Mouse (Mus musculus) layer of hippocampus, adult 8-10 months (tissue): ENCODE measurements around the gene Fis1. TPM values are rescaled to one million over a fixed set of nuclear protein-coding genes. Genes with fewer than 3 reads are reported as not detected.
A peak's percentile ranks its signal among the peaks of the same experiment; 100 is the strongest.
"Not testable (repeated sequence)": the region's sequence is repeated elsewhere in the genome, so short reads cannot be mapped to it uniquely, and the experiment has no call there.

ENCODE experiments used
- DNase-seq, 2 experiments: peaks; one replicate each; pipeline ENCODE4 v3.0.0; 2022; ENCODE audit warnings: low spot score in 2 of 2
- total RNA-seq, 4 experiments: library from RNA; stranded (reverse); gene quantifications; 2 replicates each; pipeline ENCODE4 v1.2.4; 2022

Gene Fis1
- total RNA-seq = 100 to 1,000 TPM; 224 to 262 (median 228) TPM

DNA sequence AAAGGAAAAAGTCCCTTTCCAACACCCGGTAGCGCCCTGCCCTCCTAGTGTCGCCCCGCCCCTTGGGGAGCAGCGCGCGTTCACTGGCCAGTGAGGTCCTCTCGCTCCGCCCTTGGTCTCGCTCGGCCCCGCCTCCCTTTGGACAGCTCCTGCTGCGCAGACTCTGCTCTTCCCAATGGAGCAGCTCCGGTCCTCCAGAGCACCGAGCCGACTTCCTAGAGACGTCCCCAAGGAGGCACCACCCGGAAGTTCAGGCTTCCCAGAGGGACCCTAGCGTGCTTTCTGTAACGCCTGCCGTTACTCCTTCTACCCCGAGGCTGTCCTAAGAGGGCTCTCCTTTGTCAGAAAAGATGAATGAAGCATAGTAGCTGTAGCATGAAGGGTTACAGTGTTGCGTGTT is at the start of gene Fis1:
Gene Fis1, plus strand, starts transcription at position 261 of the 400 bp plus-strand sequence.
- peak; percentile 94 to 95 for DNase-seq

GRCm38 (mm10) chr5:136904621-136905020 is 48.5 kb upstream of the Fis1 start:
- no peak for DNase-seq

DNA sequence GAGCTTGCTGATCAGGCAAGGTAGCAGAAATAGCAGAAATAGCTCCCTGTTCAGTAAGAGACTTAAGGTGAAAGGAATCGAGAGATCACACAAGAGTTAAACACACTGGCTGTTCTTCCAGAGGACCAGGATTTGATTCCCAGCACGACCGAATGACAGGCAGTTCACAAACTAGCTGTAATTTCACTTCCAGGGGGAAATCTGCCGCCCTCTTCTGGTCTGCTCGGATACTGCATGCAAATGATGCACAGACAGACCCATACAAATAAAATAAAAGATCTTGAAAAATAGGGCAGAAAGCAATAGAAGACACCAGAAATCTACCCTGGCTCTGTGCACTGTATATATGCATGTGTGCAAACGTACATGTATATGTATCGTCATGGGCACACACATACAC is 47.4 kb upstream of the Fis1 start:
- no peak for DNase-seq

DNA sequence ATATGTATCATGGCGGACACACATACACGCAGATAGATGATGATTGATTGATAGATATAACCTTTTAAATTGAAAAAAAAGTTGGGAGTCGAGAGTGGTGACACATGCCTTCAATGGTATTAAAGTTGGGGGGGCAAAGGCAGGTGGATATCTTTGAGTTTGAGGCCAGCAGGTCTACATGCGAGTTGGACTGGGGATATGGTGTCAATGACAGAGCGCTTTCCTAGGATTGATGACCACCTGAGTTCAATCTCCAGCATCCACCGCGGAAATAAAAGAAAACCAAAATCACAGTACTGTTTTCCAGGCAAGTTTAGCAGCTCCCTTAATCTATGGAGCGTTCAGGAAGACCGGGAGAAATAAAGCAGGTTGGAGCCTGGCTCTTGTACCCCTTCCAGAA is 45.5 kb upstream of the Fis1 start:
- no peak for DNase-seq

GRCm38 (mm10) chr5:136907991-136908857 is 44.9 kb upstream of the Fis1 start, which contains the start of gene Ift22:
Ift22 (plus strand) TSS chr5:136908150.
- DNase-seq = peak; percentile 90 to 93

- no peak for DNase-seq
These were observed 38.9 kb upstream of the Fis1 start for GRCm38 (mm10) chr5:136914183-136914582.

- DNase-seq = no peak
These were observed 35.3 kb upstream of the Fis1 start for GRCm38 (mm10) chr5:136917613-136918242.

GRCm38 (mm10) chr5:136918655-136919472 is 34.2 kb upstream of the Fis1 start:
- peak; percentile 79 to 85 for DNase-seq

- peak in 1 of 2 experiments; percentile 14 for DNase-seq
These were observed 33.4 kb upstream of the Fis1 start for GRCm38 (mm10) chr5:136919546-136920301.

DNA sequence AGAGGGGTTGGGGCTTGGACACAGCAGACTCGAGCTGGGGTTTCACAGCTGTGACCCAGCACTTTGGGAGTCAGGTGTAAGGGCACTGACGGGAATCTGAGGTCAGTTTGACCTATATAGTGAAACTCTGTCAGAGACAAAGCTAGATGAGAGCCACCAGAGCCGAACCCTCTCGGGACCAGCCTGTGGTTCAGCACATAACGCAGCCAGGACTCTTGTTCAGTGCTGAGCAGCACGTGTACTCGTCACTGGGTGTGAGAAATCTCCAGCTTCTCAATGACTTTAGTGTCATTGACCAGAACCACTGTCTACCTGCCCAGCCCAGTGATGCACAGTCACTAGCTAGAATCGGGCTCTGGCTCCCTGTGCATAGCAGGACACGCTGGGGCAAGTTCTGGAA is 30.2 kb upstream of the Fis1 start:
- no peak for DNase-seq

DNA sequence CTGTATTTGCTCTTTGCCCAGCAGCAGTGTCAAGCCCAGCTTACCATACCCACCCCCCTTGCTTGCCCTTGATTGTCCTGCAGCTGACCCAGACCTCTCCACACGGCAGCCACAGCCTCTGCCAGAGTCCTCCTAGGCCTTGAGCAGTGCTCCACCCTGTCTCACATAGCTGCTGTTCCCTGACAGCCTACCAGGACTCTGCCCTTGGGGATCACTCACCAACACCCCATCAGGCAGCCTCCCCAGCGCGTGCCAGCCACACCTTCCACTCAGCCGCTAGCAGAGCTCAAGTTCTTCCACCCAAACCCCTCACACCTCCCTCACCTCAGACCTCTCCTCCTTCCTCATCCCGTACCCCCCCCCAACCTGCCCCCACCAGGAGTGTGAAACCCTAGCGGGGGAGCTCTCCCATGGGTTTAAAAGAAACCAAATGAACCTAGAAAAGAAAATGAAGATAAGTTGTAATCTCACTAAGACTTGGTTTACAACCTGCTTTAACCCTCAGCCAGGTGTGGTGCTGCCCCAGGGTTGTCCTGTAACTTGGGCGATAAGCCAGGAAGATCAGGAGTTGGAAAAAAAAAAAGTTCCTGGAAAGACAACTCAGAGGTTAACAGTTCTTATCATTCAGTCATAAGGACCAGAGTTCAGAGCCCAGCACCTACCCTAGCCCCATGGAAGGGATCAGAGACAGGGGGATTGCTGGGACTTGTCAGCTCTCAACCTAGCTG is 29.2 kb upstream of the Fis1 start:
- DNase-seq = no peak

DNA sequence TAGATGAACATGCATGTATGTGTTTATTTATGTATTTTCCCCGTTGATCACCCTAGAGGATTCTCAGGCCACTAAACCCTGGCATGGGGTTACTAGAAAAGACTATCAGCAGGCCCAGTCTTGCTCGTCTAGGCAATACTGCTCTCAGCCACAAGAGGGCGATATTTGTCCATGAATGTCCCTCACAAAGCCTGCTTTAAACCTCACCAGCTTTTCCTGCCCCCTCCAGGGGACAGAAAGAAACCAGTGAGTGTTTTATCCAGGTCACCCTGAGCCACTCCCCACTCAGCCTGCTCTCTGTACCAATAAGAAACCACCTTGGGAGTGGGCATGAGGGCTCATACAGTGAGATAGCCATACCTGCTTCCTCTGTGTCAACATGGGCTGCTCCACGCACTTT is 24.0 kb upstream of the Fis1 start:
- peak; percentile 65 to 86 for DNase-seq

GRCm38 (mm10) chr5:136931896-136932295 is 21.2 kb upstream of the Fis1 start:
- DNase-seq = peak in 1 of 2 experiments; percentile 21

GRCm38 (mm10) chr5:136932956-136933355 is 20.1 kb upstream of the Fis1 start:
- no peak for DNase-seq

DNA sequence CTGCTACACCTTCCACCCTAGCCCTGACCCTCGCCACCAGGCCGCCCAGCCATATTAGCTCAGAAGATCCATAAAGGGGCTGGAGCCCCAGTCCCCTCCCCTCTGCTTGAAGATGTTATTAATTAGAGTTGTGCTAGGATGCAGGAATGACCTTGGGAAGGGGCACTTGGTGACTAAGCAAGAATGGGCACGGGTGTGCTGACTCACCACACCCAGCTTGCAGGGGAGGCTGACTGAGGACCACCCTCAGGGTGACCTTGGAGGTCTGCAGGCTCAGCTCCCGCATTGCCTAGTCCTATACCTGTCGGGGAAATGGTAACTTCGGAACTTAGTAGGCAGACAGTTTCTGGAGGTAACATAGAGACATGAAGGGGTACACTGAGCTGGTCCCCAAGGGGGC is 19.1 kb upstream of the Fis1 start:
- no peak for DNase-seq

DNA sequence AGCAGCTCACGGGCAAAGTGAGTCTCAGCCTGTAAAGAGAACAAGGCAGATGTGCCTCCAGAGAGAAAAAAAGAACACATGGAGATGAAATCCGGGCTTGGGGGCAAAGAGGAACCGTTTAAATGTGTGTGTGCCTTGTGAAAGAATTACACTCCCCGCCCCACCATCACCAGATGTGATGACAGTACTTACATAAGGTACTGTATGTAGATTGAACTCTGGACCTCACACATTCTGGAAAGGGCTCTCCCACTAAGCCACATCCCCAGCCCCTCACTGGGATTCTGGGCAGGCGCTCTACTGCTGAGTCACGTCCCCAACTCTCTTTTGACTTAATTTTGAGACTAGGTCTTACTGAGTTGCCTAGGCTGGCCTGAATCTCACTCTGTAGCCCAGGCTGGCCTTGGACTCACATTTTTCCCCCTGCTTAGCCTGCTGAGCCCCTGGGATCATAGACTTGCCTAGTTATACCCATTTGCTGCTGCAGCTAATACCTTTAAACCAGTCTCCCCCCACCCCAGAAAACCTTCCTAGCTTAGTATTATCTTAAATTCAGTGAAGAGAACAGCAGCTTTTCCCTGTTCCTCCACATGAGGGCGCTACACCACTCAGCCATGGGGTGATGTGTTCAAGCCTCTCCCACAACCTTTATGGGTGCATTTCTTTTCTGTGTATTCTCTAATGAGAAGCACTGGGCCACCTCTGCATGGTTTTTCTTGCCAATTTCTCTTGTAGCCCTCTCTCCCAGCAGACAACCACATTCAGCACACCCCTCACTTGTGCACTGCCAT is 17.0 kb upstream of the Fis1 start:
- no peak for DNase-seq

- DNase-seq = no peak
These were observed 16.3 kb upstream of the Fis1 start for GRCm38 (mm10) chr5:136936750-136937149.

GRCm38 (mm10) chr5:136937621-136938020 is 15.5 kb upstream of the Fis1 start:
- DNase-seq = no peak

DNA sequence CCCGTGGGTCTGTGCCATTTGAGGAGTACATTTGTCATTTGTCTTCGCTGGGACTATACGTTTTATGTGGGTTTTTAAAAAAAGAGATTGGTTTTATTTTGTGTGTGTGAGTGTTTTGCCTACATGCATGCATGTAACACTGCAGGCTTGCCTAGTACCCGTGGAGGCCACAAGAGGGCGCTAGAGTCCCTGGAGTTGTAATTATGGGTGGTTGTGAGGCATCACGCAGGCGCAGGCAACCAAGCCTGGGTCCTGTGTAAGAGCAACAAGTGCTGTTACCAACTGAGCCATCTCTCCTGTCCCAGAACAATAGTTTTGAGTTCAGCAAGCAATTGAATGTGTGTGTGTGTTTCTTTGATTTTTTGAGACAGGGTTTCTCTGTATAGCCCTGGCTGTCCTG is 13.8 kb upstream of the Fis1 start:
- DNase-seq = no peak

DNA sequence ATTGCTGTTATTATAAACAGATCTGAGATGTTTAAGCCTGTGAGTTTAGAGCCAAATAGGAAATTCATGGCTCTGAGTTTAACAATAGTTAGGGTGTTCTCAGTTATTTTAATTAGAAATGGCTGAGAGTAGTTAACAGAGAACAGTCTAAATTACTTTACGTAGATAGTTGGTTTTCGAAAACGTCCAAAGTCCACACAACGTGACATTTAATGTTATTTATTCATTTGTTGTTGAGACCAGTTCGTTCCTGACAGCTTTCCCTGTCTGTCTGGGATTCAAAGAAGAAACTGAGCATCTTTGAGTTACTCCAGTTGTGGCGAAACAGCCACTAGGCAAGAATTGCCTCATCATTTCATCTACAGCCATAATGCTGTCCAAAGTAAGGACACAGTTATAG is 13.0 kb upstream of the Fis1 start:
- not testable (repeated sequence) for DNase-seq
